Mouse (Mus musculus): ENCODE data around the gene Hspa1b. TPM values are rescaled to one million over a fixed set of nuclear protein-coding genes. Genes with fewer than 3 reads are reported as not detected.
A peak's percentile ranks its signal among the peaks of the same experiment; 100 is the strongest.
"Not testable (repeated sequence)": the region's sequence is repeated elsewhere in the genome, so short reads cannot be mapped to it uniquely, and the experiment has no call there.

Gene Hspa1b
- total RNA-seq, 2 experiments from 2014 or later, result 635 to 643 TPM

- no peak for DNase-seq (ENCODE audit: low spot score in 2 of 2)
Observed at GRCm38 (mm10) chr17:34984218-34984617, 25.2 kb upstream of the Hspa1b start.

GRCm38 (mm10) chr17:34982328-34982727, 23.3 kb upstream of the Hspa1b start:
- no peak for DNase-seq (ENCODE audit: low spot score in 2 of 2)

- DNase-seq (ENCODE audit: low spot score in 2 of 2), result peak; percentile 84 to 90
Observed at GRCm38 (mm10) chr17:34981690-34982180, 22.7 kb upstream of the Hspa1b start, which contains the start of gene Lsm2. TSS of gene Lsm2 (plus strand) at chr17:34981862.

GRCm38 (mm10) chr17:34980655-34981054, 21.6 kb upstream of the Hspa1b start:
- no peak for DNase-seq (ENCODE audit: low spot score in 2 of 2)

- DNase-seq (ENCODE audit: low spot score in 2 of 2), result no peak
Observed at GRCm38 (mm10) chr17:34979631-34980030, 20.6 kb upstream of the Hspa1b start.

GRCm38 (mm10) chr17:34978239-34978638, 19.2 kb upstream of the Hspa1b start:
- DNase-seq (ENCODE audit: low spot score in 2 of 2), result no peak

GRCm38 (mm10) chr17:34977000-34977399, 18.0 kb upstream of the Hspa1b start:
- DNase-seq (ENCODE audit: low spot score in 2 of 2), result no peak

- no peak for DNase-seq (ENCODE audit: low spot score in 2 of 2)
Observed at GRCm38 (mm10) chr17:34975581-34976492, 16.8 kb upstream of the Hspa1b start.

- DNase-seq (ENCODE audit: low spot score in 2 of 2), result peak; percentile 84 to 91
Observed at GRCm38 (mm10) chr17:34972069-34972749, 13.2 kb upstream of the Hspa1b start, which contains the start of the genes Hspa1a and Hspa1l. TSS of gene Hspa1a (minus strand) at chr17:34972156. TSS of gene Hspa1l (plus strand) at chr17:34972703.

- not testable (repeated sequence) for DNase-seq (ENCODE audit: low spot score in 2 of 2)
Observed at GRCm38 (mm10) chr17:34971694-34972068, 12.6 kb upstream of the Hspa1b start.

- not testable (repeated sequence) for DNase-seq (ENCODE audit: low spot score in 2 of 2)
Observed at GRCm38 (mm10) chr17:34970850-34971249, 11.8 kb upstream of the Hspa1b start.

- not testable (repeated sequence) for DNase-seq (ENCODE audit: low spot score in 2 of 2)
Observed at GRCm38 (mm10) chr17:34969822-34970221, 10.8 kb upstream of the Hspa1b start, which contains the start of gene Gm20481. TSS of gene Gm20481 (plus strand) at chr17:34969912.

- DNase-seq (ENCODE audit: low spot score in 2 of 2), result no peak
Observed at GRCm38 (mm10) chr17:34965627-34966026, 6.6 kb upstream of the Hspa1b start.

GRCm38 (mm10) chr17:34964640-34965049, 5.6 kb upstream of the Hspa1b start:
- DNase-seq (ENCODE audit: low spot score in 2 of 2), result no peak

GRCm38 (mm10) chr17:34962841-34963240, 3.8 kb upstream of the Hspa1b start:
- DNase-seq (ENCODE audit: low spot score in 2 of 2), result no peak

GRCm38 (mm10) chr17:34962125-34962524, 3.1 kb upstream of the Hspa1b start:
- DNase-seq (ENCODE audit: low spot score in 2 of 2), result no peak

GRCm38 (mm10) chr17:34960702-34961493, 1.9 kb upstream of the Hspa1b start:
- no peak for DNase-seq (ENCODE audit: low spot score in 2 of 2)

GRCm38 (mm10) chr17:34959881-34960515, 960 bp upstream of the Hspa1b start:
- peak in 1 of 2 experiments; percentile 59 for DNase-seq (ENCODE audit: low spot score in 2 of 2)

GRCm38 (mm10) chr17:34958734-34959129, 306 bp downstream of the Hspa1b start:
- DNase-seq (ENCODE audit: low spot score in 2 of 2), result not testable (repeated sequence)

- DNase-seq (ENCODE audit: low spot score in 2 of 2), result not testable (repeated sequence)
Observed at GRCm38 (mm10) chr17:34957966-34958365, 1.1 kb downstream of the Hspa1b start.
